Mouse (Mus musculus) cerebellum, postnatal 25 days (tissue): ENCODE data around the gene Lbp.

Experiments
- DNase-seq, 2 experiments: peaks; one replicate each; pipeline ENCODE4 v3.0.0; 2021; ENCODE audit warnings: mixed read lengths in 2 of 2

The Lbp gene

DNA sequence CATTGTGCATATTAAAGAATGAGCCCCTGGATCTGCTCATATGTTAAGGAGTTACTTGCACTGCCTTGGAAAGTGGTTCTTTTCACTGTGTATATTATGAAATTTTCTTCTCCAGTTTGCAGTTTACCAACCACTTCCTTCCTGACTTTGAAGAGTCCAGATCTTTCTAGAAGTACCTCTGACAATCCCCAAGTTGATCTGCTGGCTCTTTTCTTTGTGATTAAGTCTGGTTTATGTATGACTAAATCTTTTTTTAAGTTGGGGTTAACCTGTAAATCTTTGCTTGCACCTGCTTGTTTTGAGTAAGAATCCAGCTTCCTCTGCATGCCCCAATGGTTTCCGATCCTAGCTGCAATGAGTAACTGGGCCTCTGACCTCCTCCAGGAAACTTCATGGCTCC is 6.8 kb downstream of the Lbp start:
- DNase-seq = no peak

GRCm38 (mm10) chr2:158316371-158316770 is 10.1 kb downstream of the Lbp start:
- peak; percentile 16 to 47 for DNase-seq

DNA sequence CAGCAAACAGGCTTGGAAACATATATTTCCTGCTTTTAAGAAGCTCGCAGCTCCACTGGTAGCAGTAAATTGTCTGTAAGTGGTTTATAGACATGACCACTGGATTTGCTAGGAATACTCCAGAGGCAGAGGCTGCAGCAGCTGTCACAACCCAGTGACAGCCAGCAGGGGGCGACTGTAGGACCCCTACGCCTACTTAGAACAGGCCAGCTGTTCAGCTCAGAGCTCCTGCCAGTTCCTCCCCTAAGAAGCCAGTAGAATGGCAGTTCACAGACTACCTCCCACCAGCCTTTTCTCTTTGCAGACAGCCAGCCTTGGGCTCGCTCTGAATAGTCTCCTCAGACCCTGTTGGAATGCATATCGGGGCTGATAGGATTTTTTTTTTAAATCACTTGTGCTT is 10.7 kb downstream of the Lbp start:
- DNase-seq = peak in 1 of 2 experiments; percentile 33

DNA sequence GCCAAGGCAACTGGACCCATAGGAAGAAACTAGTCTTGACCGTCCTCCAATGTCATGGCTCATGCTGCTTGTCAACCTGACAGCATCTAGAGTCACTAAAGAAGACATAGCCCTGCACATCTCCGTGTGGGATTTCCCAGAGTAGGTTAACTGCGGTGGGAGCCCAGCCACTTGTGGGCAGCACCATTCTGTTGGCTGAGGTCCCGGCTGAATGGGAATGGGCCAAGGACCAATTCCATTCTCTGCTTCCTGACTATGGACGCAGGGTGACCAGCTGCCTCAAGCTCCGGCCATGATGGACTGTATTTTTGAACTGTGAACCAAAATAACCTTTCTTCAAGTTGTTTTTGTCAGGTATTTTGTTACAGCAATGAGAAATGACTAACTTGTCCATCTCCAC is 15.3 kb downstream of the Lbp start:
- DNase-seq = no peak

DNA sequence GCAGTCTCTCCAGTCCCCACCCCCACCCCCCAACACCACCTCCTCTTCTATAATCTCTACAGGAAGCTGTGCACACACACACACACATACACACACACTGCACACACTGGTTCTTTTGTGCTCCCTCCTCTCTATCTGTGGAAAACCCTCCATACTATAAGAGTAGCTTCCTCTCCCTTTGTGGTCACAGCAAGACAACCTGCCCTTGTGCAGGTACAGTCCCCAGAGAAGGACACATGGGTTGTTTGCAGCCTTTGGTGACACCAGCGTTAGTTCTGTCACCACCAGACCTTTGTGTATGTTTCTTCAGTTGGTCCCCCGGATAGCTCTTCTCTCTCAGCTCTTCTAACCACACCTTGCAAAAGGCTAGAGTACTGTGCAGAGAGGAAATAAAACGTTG is 16.6 kb downstream of the Lbp start:
- DNase-seq = no peak

- peak; percentile 20 to 44 for DNase-seq
Measured at GRCm38 (mm10) chr2:158324531-158325190, 18.4 kb downstream of the Lbp start.

GRCm38 (mm10) chr2:158325609-158326008 is 19.3 kb downstream of the Lbp start:
- no peak for DNase-seq

DNA sequence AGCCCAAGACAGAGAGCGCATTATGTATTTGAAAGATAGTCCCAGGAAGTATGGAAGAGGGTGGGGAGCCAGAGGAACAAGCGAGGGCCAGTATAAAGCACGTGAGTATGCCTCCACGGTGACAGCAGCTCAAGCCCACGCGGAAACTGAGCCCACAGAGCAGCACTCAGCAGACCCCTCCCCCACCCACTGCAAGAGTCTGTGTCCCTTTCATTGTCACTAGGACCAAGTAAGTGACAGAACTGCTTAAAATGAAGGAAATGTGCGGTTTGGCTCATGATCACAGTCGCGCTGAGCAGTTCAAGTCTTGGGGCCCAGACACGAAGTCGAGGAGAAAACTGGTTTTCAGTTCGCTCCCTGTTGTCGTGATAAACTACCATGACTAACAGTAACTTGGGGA is 28.1 kb downstream of the Lbp start:
- no peak for DNase-seq

DNA sequence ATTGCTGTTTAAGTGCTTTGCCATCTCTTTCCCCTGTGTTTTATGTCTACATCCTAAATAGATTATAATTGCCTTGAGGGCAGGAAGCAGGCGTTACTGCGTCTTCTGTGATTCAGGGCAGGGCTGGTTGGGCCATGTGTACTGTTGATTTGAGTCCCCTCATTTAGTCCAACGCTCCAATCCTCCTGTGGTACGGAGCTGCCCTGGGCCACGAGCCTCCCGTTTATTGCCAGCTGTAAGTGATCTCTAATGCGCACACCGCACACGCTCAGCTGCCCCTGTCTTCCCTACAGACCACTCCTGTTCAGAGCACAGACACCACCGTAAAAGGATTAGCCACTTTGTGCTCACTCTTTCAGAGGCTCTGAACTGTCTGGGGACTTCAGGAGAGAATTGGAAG is 31.4 kb downstream of the Lbp start:
- no peak for DNase-seq

GRCm38 (mm10) chr2:158339948-158340564 is 33.8 kb downstream of the Lbp start:
- DNase-seq = peak; percentile 63 to 81

GRCm38 (mm10) chr2:158341324-158341723 is 35.0 kb downstream of the Lbp start:
- DNase-seq = no peak

GRCm38 (mm10) chr2:158343495-158343894 is 37.2 kb downstream of the Lbp start:
- no peak for DNase-seq

- no peak for DNase-seq
Measured at GRCm38 (mm10) chr2:158346467-158346866, 40.2 kb downstream of the Lbp start.

DNA sequence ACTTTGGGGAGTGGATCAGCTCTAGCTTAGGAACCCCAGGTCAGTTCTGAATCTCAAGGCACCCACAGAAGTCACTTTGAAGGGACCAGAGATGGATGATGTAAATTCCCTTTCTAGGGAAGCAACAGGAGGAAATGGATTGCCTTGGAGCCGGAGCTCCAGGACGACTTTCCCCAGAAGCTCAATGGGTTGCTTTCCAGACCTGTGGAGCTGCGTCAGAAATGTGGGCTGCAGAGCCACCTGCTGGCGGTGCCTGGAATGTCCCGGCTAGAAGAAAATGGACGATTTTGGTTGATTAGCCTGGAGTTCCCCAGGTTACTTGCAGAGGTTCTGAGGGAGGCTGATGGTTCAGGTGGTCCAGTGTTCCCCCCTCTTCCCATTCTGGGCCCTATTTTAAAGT is 41.6 kb downstream of the Lbp start:
- peak; percentile 78 to 84 for DNase-seq

DNA sequence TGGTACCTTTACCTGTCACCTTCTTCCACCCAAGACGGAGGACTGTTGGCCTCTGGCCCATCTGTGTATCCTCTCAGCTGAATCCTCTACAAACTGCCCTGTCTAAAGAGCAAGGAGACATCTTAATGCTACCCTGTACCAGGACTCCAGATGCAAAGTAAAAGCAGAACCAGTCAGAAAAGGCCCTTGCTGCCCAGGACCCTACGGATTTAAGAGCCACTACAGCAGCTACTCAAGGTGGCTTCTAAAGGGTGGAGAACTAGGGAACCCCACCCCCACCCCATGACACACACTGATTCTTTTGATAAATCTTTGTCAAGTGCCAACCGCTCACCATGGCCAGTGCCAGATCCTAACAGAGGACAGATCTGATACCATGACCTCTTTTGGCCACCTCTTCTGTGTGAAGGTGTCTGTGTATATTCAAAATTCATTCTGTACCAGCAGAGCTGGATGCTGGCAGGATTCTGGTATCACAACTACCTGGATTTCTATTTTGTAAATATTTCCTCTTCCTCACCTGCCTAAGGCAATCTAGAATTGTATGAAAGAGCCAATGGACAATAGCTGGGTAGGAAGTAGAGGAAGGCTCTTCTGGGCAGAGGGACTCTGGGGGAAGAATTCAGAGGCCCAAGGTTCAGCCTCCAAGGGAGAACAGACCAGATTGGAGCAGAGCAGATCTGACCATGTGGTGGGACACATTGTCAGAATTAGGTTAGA is 46.7 kb downstream of the Lbp start:
- no peak for DNase-seq

GRCm38 (mm10) chr2:158354348-158355114 is 48.2 kb downstream of the Lbp start:
- no peak for DNase-seq

DNA sequence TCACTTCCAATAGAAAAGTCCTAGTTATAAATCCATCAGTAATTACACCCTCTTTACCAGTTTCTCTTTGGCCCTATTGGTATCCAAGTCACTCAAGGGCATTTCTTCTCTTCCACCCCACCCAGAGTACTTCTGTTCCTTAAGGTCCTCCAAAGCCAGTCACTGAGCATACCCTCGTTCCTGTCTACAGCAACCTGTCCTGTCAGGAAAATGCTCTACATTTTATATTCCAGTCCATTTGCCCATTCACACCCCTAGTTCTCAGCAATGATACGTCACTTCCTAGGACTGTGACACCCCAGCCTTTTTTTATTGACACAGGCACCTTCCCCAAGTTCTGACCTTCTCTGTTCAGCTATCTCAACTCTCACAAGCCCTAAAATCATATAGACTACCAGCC is 48.9 kb downstream of the Lbp start:
- DNase-seq = no peak

GRCm38 (mm10) chr2:158356121-158356520 is 49.8 kb downstream of the Lbp start:
- DNase-seq = no peak

- DNase-seq = no peak
Measured at GRCm38 (mm10) chr2:158359757-158360620, 53.7 kb downstream of the Lbp start.

- peak; percentile 82 to 92 for DNase-seq
Measured at GRCm38 (mm10) chr2:158360873-158361677, 54.8 kb downstream of the Lbp start.

DNA sequence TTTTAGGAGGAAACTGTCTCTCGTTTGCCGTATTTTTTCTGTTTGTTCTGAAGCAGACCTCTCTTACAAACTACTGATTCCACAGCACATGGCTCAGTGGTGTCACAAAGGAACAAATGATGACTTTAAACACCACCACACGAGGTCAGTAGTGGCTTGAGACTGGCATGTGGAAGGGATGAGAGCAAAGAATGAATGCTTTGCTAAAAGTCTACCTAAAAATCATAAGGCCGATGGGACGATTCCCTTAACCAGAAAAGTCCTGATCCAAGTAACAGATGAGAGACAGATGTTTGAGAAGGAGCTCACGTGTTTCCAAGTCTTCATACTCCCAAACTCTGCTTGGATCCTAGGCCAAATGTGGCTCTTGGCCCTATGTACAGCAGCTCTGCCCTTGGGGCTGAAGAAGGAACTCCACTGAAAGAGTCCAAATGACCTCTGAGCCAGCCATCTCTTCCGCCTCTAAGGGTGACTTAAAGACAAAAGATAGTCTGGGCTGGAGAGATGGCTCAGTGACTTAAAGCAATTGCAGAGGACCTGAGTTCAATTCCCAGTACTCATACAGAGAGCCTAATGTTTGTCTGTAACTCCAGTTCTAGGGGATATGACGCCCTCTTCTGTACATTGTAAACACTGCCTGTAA is 55.5 kb downstream of the Lbp start:
- DNase-seq = no peak
